Mouse (Mus musculus) erythroblast, embryonic 14.5 days (primary cell): ENCODE measurements around the gene Irf1. TPM values are rescaled to one million over a fixed set of nuclear protein-coding genes. Genes with fewer than 3 reads are reported as not detected.
A peak's percentile ranks its signal among the peaks of the same experiment; 100 is the strongest.

ENCODE experiments used
- H3K27me3 ChIP-seq: 2 replicates; pipeline ENCODE4 v1.6.1; 2012; ENCODE audit warnings: inconsistent platforms; ENCODE audit not compliant: control insufficient read depth
- H3K36me3 ChIP-seq: 2 replicates; pipeline ENCODE4 v1.6.1; 2012; ENCODE audit warnings: mild to moderate bottlenecking, inconsistent platforms; ENCODE audit not compliant: control insufficient read depth
- H3K4me1 ChIP-seq: 2 replicates; pipeline ENCODE4 v1.6.1; 2012; ENCODE audit warnings: inconsistent platforms; ENCODE audit not compliant: control insufficient read depth
- H3K4me3 ChIP-seq: replicated peaks from 2 replicates; pipeline ENCODE3; 2012; ENCODE audit warnings: moderate library complexity, mild to moderate bottlenecking, inconsistent platforms
- H3K9me3 ChIP-seq: 2 replicates; pipeline ENCODE4 v1.6.1; 2012; ENCODE audit warnings: low read length, inconsistent platforms, mixed read lengths; ENCODE audit not compliant: control insufficient read depth
- GATA1 ChIP-seq: IDR thresholded peaks from 2 replicates; pipeline ENCODE4 v1.6.1; 2012; ENCODE audit warnings: low read length, inconsistent platforms, mixed read lengths
- TAL1 ChIP-seq: IDR thresholded peaks from 3 replicates; pipeline ENCODE4 v1.6.1; 2012; ENCODE audit warnings: low read length, inconsistent platforms, mixed read lengths
- polyA plus RNA-seq: library from polyadenylated mRNA; stranded (reverse); fragments of >175 nt; gene quantifications from 2 replicates; pipeline ENCODE4 v1.2.3, GENCODE M21; 2012

Gene Irf1
- polyA plus RNA-seq, 1 experiment, result 0.01 TPM

GRCm38 (mm10) chr11:53768422-53769184, 1.2 kb upstream of the Irf1 start:
- H3K4me3 ChIP-seq, result no peak overlapping the region
- no peaks in the 10 kb centered on the region for H3K9me3 ChIP-seq
- peaks cover 17% of the 10 kb centered on the region for H3K4me1 ChIP-seq
- H3K27me3 ChIP-seq, result peaks cover 64% of the 10 kb centered on the region
- peaks cover 1% of the 10 kb centered on the region; the same call in 1 of the 2 replicates for H3K36me3 ChIP-seq
- TF ChIP-seq GATA1 (no peak), TAL1 (no peak)

DNA sequence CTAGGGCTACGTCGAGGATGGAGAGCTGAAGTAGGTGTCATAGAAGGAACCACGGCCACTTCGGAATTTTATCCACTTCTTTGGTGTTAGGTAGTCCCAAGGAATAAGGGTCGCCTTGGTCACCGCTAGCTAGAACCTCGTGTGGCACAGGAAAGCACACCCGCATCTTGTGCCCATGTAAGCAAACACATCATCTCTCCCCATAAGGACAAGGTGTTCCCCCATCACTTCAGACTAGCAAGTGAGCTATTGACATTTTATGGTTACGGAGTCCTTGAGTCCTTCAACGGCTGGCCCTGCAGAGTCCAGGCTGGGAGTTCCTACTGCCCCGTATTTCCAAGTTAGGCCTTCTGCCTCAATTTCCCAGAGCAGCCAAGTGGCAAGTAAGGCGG, 633 bp upstream of the Irf1 start:
- H3K4me1 ChIP-seq, result peaks cover 13% of the 10 kb centered on the region
- no peak for TF ChIP-seq GATA1
- no peak for TF ChIP-seq TAL1
- H3K36me3 ChIP-seq, result peaks cover 7% of the 10 kb centered on the region; the same call in 1 of the 2 replicates
- peaks cover 58% of the 10 kb centered on the region for H3K27me3 ChIP-seq
- H3K4me3 ChIP-seq, result no peak overlapping the region
- H3K9me3 ChIP-seq, result no peaks in the 10 kb centered on the region

GRCm38 (mm10) chr11:53770125-53770791, 444 bp downstream of the Irf1 start:
- TF ChIP-seq TAL1 (no peak), GATA1 (no peak)
- Histone ChIP-seq H3K4me1 (peaks cover 13% of the 10 kb centered on the region), H3K4me3 (peak overlapping the region; percentile 61), H3K27me3 (peaks cover 51% of the 10 kb centered on the region), H3K9me3 (no peaks in the 10 kb centered on the region), H3K36me3 (peaks cover 10% of the 10 kb centered on the region; the same call in 1 of the 2 replicates)

- H3K4me3 ChIP-seq, result no peak overlapping the region
- H3K36me3 ChIP-seq, result peaks cover 15% of the 10 kb centered on the region; the same call in 1 of the 2 replicates
- TF ChIP-seq GATA1 (no peak), TAL1 (no peak)
- H3K9me3 ChIP-seq, result no peaks in the 10 kb centered on the region
- peaks cover 44% of the 10 kb centered on the region for H3K27me3 ChIP-seq
- peaks cover 13% of the 10 kb centered on the region for H3K4me1 ChIP-seq
These were observed 1.4 kb downstream of the Irf1 start for GRCm38 (mm10) chr11:53771001-53771744.

DNA sequence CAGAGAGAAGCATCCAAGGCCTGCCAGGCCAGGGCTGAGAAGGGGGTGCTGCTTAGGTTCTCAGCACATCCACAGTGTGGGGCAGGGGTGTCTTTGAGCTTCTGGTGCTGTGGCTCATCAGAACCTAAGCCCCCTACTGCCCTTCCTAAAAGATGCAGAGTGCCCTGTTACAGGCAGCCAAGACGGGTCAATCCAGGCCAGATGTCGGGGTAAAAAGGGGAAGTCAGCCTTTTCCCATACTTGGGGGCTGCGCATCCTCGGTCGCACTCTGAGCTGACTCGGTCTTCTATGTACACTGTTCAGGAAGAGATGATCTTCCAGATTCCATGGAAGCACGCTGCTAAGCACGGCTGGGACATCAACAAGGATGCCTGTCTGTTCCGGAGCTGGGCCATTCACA, 2.7 kb downstream of the Irf1 start:
- H3K27me3 ChIP-seq, result peaks cover 40% of the 10 kb centered on the region
- no peaks in the 10 kb centered on the region for H3K9me3 ChIP-seq
- H3K36me3 ChIP-seq, result peaks cover 17% of the 10 kb centered on the region; the same call in 1 of the 2 replicates
- TF ChIP-seq GATA1 (no peak), TAL1 (no peak)
- H3K4me1 ChIP-seq, result peaks cover 13% of the 10 kb centered on the region
- H3K4me3 ChIP-seq, result no peak overlapping the region

- H3K36me3 ChIP-seq, result peaks cover 17% of the 10 kb centered on the region; the same call in 1 of the 2 replicates
- peaks cover 13% of the 10 kb centered on the region for H3K4me1 ChIP-seq
- H3K4me3 ChIP-seq, result no peak within 1 kb of the TSS
- no peak for TF ChIP-seq TAL1
- TF ChIP-seq GATA1, result no peak
- H3K27me3 ChIP-seq, result peaks cover 40% of the 10 kb centered on the region
- no peaks in the 10 kb centered on the region for H3K9me3 ChIP-seq
These were observed 3.3 kb downstream of the Irf1 start, which contains the start of gene Gm17334 for GRCm38 (mm10) chr11:53773087-53773486. Gene Gm17334, minus strand, starts transcription at chr11:53773187.

DNA sequence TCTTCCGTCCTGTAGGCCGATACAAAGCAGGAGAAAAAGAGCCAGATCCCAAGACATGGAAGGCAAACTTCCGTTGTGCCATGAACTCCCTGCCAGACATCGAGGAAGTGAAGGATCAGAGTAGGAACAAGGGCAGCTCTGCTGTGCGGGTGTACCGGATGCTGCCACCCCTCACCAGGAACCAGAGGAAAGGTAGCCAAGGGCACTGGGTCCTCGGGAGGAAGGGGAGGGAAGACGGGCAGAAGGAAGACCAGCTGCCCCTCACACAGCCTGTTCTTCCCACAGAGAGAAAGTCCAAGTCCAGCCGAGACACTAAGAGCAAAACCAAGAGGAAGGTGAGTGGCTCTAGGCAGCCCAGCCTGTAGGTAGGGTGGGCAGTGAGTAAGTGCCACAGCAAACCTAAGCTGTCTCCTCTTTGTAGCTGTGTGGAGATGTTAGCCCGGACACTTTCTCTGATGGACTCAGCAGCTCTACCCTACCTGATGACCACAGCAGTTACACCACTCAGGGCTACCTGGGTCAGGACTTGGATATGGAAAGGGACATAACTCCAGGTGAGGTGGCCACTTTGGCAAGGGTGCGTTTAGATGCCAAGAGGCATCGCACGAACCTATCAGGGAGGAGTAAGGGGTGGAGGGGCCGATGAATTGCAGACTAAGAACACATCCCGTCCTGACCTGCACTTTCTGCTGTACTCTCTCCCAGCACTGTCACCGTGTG, 4.0 kb downstream of the Irf1 start:
- Histone ChIP-seq H3K27me3 (peaks cover 34% of the 10 kb centered on the region), H3K36me3 (peaks cover 17% of the 10 kb centered on the region; the same call in 1 of the 2 replicates), H3K4me1 (peaks cover 13% of the 10 kb centered on the region), H3K4me3 (no peak overlapping the region), H3K9me3 (no peaks in the 10 kb centered on the region)
- TF ChIP-seq TAL1, result no peak
- TF ChIP-seq GATA1, result no peak

DNA sequence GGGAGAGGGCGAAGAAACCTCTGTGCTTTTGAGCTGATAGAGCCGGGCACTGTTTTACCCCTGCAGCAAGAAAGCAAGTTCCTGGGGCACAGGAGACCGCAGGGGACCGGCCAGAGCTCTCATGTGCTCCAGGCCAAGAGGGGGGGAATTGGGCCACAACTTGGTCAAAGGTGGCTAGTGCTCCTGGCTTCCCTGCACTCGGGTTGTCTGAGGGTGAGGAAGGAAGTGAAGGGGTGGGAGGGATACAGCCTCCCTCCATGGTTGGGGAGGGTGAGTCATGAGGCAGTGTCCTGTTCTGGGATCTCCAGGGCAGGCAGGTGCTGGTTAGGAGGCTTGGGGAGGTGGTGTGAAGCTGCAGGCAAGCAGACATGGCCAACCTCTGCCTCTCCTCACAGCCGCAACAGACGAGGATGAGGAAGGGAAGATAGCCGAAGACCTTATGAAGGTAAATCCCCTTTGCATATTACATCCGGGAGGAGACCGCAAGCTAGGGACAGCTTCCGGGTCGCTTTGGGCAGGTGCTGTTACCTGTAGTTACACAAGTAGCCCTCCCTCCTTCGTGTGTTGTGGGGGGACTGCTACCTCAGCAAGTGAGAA, 4.9 kb downstream of the Irf1 start:
- Histone ChIP-seq H3K4me3 (no peak overlapping the region), H3K27me3 (peaks cover 24% of the 10 kb centered on the region), H3K9me3 (no peaks in the 10 kb centered on the region), H3K36me3 (peaks cover 17% of the 10 kb centered on the region; the same call in 1 of the 2 replicates), H3K4me1 (peaks cover 11% of the 10 kb centered on the region)
- TF ChIP-seq TAL1, result no peak
- no peak for TF ChIP-seq GATA1
